In the genomic region with DNA sequence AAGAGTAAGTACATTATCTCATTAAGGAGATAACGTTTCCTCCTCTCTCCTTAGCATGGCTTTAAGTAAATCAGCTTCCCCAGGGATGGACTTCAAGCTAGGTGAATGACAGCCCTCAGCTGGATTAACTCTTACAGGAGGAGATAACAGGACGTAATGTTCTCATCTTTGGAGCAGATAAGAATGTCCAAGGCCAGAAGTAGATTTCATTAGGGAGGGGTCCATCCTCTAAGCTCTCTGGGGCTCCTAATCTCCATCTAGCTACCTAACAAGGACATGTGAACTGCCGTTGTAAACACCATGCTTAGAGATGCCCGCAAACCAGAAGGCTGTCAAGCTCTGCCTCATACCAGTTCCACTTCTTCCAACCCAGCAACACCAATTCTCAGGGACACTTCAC, we compare ENCODE assay signal across 14 mouse cellular contexts.
DNase-seq lines count a peak whose midpoint lies in the region; ATAC-seq lines count a peak whose summit lies in the region.
"Had no signal": no experiment of that assay in that cellular context is flagged by ENCODE, and none has a peak within 500 bp of the region (broad histone marks: within the 10 kb centered on the region; RNA-seq: fewer than 3 reads in every experiment).

No protein-coding gene starts in this region.

- no peak overlapping the region for H3K4me3 ChIP-seq in intestine, embryonic 15.5 days (replicated peaks)
- H3K4me3 ChIP-seq in intestine, embryonic 16.5 days (ENCODE audit: low read length): no peak overlapping the region
- peak overlapping the region; percentile 22 for H3K4me3 ChIP-seq in heart, embryonic 10.5 days
- H3K4me3 ChIP-seq: myocyte had no signal

- H3K4me1 ChIP-seq in intestine, embryonic 15.5 days (replicated peaks): 0 out of 2 replicates have a peak, but pooled peaks cover 11% of the 10 kb centered on the region
- H3K4me1 ChIP-seq in intestine, embryonic 16.5 days (ENCODE audit: control insufficient read depth, insufficient read depth, low read length): peaks cover 8% of the 10 kb centered on the region
- H3K4me1 ChIP-seq in heart, embryonic 10.5 days: peaks cover 31% of the 10 kb centered on the region

- WGBS in intestine, embryonic 15.5 days: 19% methylated on average over 4 of the region's 4 CpGs
- WGBS in intestine, embryonic 16.5 days: 19% methylated on average over 4 of the region's 4 CpGs
- 4% methylated on average over 4 of the region's 4 CpGs for WGBS in heart, embryonic 10.5 days

- H3K36me3 ChIP-seq in intestine, embryonic 15.5 days: no peaks in the 10 kb centered on the region
- no peaks in the 10 kb centered on the region for H3K36me3 ChIP-seq in intestine, embryonic 16.5 days (ENCODE audit: control insufficient read depth, insufficient read depth, low read length)
- no peaks in the 10 kb centered on the region for H3K36me3 ChIP-seq in heart, embryonic 10.5 days

- H3K4me2 ChIP-seq in intestine, embryonic 15.5 days (replicated peaks): no peak overlapping the region
- no peak overlapping the region for H3K4me2 ChIP-seq in intestine, embryonic 16.5 days (ENCODE audit: low read depth, low read length)

- no peak overlapping the region for H3K27ac ChIP-seq in intestine, embryonic 15.5 days
- H3K27ac ChIP-seq in intestine, embryonic 16.5 days (ENCODE audit: low read length): no peak overlapping the region
- H3K27ac ChIP-seq in heart, embryonic 10.5 days: peak overlapping the region; percentile 59; the same call in 1 of the 2 replicates

- intact Hi-C loops in heart, postnatal 10 days (cut with DNase I): no loop called here

- ATAC-seq in intestine, embryonic 15.5 days: peak; percentile 47
- ATAC-seq in intestine, embryonic 16.5 days: no peak
- ATAC-seq: hindbrain, embryonic 16.5 days had no signal

- no peaks in the 10 kb centered on the region for H3K9me3 ChIP-seq in intestine, embryonic 15.5 days
- no peaks in the 10 kb centered on the region for H3K9me3 ChIP-seq in intestine, embryonic 16.5 days (ENCODE audit: control insufficient read depth, low read length)
- no peaks in the 10 kb centered on the region for H3K9me3 ChIP-seq in heart, embryonic 10.5 days

- DNase-seq in heart, embryonic 10.5 days (ENCODE audit: low spot score): peak; percentile 74
- DNase-seq in heart, postnatal 10 days: peak; percentile 20 to 29
- DNase-seq in retina, embryonic 14.5 days (ENCODE audit: low spot score): peak; percentile 39
- no peak for DNase-seq in B cell, adult 2 months
- no peak for DNase-seq in kidney, postnatal 25 days
- no peak for DNase-seq in layer of hippocampus, adult 11-12 months (ENCODE audit: low spot score)
- DNase-seq: adrenal gland, postnatal 36 days; cerebellum, postnatal 25 days; gastrocnemius, postnatal 10 days; lung, adult 2 months had no signal

- no peak overlapping the region for H3K9ac ChIP-seq in intestine, embryonic 15.5 days
- H3K9ac ChIP-seq in intestine, embryonic 16.5 days (ENCODE audit: low read depth, low read length): no peak overlapping the region

- H3K27me3 ChIP-seq in intestine, embryonic 15.5 days (replicated peaks): no peaks in the 10 kb centered on the region
- no peaks in the 10 kb centered on the region for H3K27me3 ChIP-seq in intestine, embryonic 16.5 days (replicated peaks; ENCODE audit: control insufficient read depth, insufficient read depth, low read length)
- no peaks in the 10 kb centered on the region for H3K27me3 ChIP-seq in heart, embryonic 10.5 days (ENCODE audit: insufficient read depth, poor library complexity, severe bottlenecking)

Comparison
In these comparisons a context has a peak if more than half of its experiments do, and no peak if none do; other contexts are left out.
1. DNase-seq: peak in heart, embryonic 10.5 days (single experiment), heart, postnatal 10 days (2 of 2) and retina, embryonic 14.5 days (single experiment); none in B cell, adult 2 months (0 of 2), kidney, postnatal 25 days (0 of 2) and layer of hippocampus, adult 11-12 months (single experiment).